Mouse (Mus musculus) myocyte (in vitro differentiated cells): ENCODE measurements around the gene Slc35a5. TPM values are rescaled to one million over a fixed set of nuclear protein-coding genes. Genes with fewer than 3 reads are reported as not detected.
A peak's percentile ranks its signal among the peaks of the same experiment; 100 is the strongest.

Experiments
- H3K27me3 ChIP-seq: one replicate; pipeline ENCODE4 v1.6.1; 2011; ENCODE audit not compliant: control insufficient read depth, insufficient read depth, insufficient read length
- H3K36me3 ChIP-seq: one replicate; pipeline ENCODE4 v1.6.1; 2011; ENCODE audit not compliant: control insufficient read depth, insufficient read depth
- H3K4me2 ChIP-seq: one replicate; pipeline ENCODE4 v1.6.1; 2011; ENCODE audit warnings: low read depth, control low read depth
- H3K4me3 ChIP-seq: one replicate; pipeline ENCODE4 v1.5.1; 2011; ENCODE audit warnings: mild to moderate bottlenecking, control low read depth, moderate library complexity
- H3K79me2 ChIP-seq: one replicate; pipeline ENCODE4 v1.6.1; 2011; ENCODE audit not compliant: control insufficient read depth, insufficient read depth
- H3ac ChIP-seq: one replicate; pipeline ENCODE4 v1.6.1; 2011; ENCODE audit not compliant: control insufficient read depth, insufficient read length
- CEBPB ChIP-seq: IDR thresholded peaks from 2 replicates; pipeline ENCODE4 v1.6.1; 2011; ENCODE audit warnings: mild to moderate bottlenecking, moderate library complexity; ENCODE audit not compliant: poor library complexity, insufficient read depth, severe bottlenecking
- E2F4 ChIP-seq: IDR thresholded peaks from one replicate; pipeline ENCODE4 v1.6.1; 2011; ENCODE audit warnings: mild to moderate bottlenecking, control low read depth, moderate library complexity; ENCODE audit not compliant: insufficient read depth
- MAX ChIP-seq: IDR thresholded peaks from one replicate; pipeline ENCODE4 v1.6.1; 2011; ENCODE audit warnings: low read depth, mild to moderate bottlenecking, control low read depth
- MYOD1 ChIP-seq, 3 experiments: IDR thresholded peaks; one replicate each; pipeline ENCODE4 v1.6.1; 2011; ENCODE audit warnings: control low read depth in 2 of 3, low read depth in 2 of 3, mild to moderate bottlenecking in 2 of 3, moderate library complexity in 1 of 3; ENCODE audit not compliant: insufficient read length in 2 of 3, control insufficient read depth in 1 of 3
- MYOG ChIP-seq, 3 experiments: IDR thresholded peaks; one replicate each; pipeline ENCODE4 v1.6.1; 2011; ENCODE audit warnings: control low read depth in 2 of 3, low read depth in 2 of 3, mild to moderate bottlenecking in 2 of 3; ENCODE audit not compliant: insufficient read length in 2 of 3, control insufficient read depth in 1 of 3, insufficient read depth in 1 of 3
- POLR2A ChIP-seq: IDR thresholded peaks from one replicate; pipeline ENCODE4 v1.6.1; 2011; ENCODE audit warnings: low read depth, mild to moderate bottlenecking, control low read depth, moderate library complexity; ENCODE audit not compliant: insufficient read length
- POLR2AphosphoS2 ChIP-seq: IDR thresholded peaks from one replicate; pipeline ENCODE4 v1.6.1; 2011; ENCODE audit warnings: low read depth, control low read depth; ENCODE audit not compliant: insufficient read length
- REST ChIP-seq: IDR thresholded peaks from one replicate; pipeline ENCODE4 v1.6.1; 2011; ENCODE audit warnings: mild to moderate bottlenecking, control low read depth, moderate library complexity; ENCODE audit not compliant: insufficient read depth, insufficient read length
- SRF ChIP-seq: IDR thresholded peaks from one replicate; pipeline ENCODE4 v1.6.1; 2011; ENCODE audit warnings: low read depth; ENCODE audit not compliant: control insufficient read depth, insufficient read length
- TCF12 ChIP-seq: IDR thresholded peaks from one replicate; pipeline ENCODE4 v1.6.1; 2011; ENCODE audit warnings: mild to moderate bottlenecking, control low read depth; ENCODE audit not compliant: poor library complexity, insufficient read depth, severe bottlenecking
- TCF3 ChIP-seq: IDR thresholded peaks from one replicate; pipeline ENCODE4 v1.6.1; 2011; ENCODE audit warnings: low read depth, control low read depth; ENCODE audit not compliant: insufficient read length
- USF1 ChIP-seq: IDR thresholded peaks from one replicate; pipeline ENCODE4 v1.6.1; 2011; ENCODE audit warnings: low read depth, mild to moderate bottlenecking, control low read depth, moderate library complexity
- polyA plus RNA-seq: library from polyadenylated mRNA; unstranded; fragments of >200 nt; fragmentation: generic; extraction: Trizol; gene quantifications from one replicate; pipeline ENCODE4 v1.2.1, GENCODE M21; 2012; ENCODE audit warnings: missing spikeins

Gene Slc35a5
- polyA plus RNA-seq, 1 experiment, result 2.5 TPM

DNA sequence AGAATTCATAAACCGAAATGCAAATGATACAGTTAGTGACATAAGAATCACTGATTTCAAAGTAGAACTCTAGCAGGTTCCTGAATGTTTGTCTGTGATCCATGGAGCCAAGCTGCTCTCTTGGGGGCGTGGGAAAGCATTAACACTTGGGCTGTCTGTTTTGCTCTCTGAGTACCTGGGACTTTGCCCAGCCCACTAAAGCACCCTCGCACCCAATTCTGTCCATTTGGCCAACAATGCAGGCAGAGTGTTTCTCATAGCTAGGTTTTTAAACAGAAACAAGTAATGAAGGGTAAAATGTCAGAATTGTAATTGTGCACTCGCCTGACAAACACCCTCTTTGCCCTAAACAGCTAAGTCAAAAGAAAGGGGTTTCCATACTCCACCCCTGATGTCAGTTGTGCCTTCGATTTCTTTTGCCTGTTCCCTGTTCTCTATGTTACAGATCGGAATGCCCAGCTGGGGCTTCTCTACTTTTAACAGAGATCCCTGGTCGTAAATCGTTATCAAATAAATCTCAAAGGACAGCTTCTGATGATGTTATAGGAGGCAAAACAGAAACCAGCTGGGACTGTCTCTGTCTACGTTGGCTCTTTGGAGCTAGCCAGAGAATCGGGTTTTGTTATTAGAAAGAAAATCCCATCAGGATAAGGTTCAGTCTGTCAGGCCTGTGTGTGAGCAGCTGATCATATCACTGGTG lies 60.2 kb downstream of the Slc35a5 start:
- H3K36me3 ChIP-seq, result no peaks in the 10 kb centered on the region
- TF ChIP-seq USF1, result no peak
- no peak for TF ChIP-seq TCF12
- no peak for TF ChIP-seq MYOD1 (IDR thresholded peaks at IDR 0.05; ENCODE audit: control insufficient read depth in 1 of 3, insufficient read length in 2 of 3, low read depth in 2 of 3)
- no peak for TF ChIP-seq POLR2A
- TF ChIP-seq MYOG (IDR thresholded peaks at IDR 0.05; ENCODE audit: control insufficient read depth in 1 of 3, insufficient read depth in 1 of 3, insufficient read length in 2 of 3, low read depth in 2 of 3), result no peak
- TF ChIP-seq E2F4, result no peak
- TF ChIP-seq TCF3, result no peak
- TF ChIP-seq SRF, result no peak
- TF ChIP-seq CEBPB, result no peak
- TF ChIP-seq MAX, result no peak
- no peak for TF ChIP-seq REST
- TF ChIP-seq POLR2AphosphoS2, result no peak
- no peaks in the 10 kb centered on the region for H3K27me3 ChIP-seq
- H3K4me2 ChIP-seq, result peak overlapping the region; percentile 37
- peaks cover 15% of the 10 kb centered on the region for H3K79me2 ChIP-seq
- no peak overlapping the region for H3K4me3 ChIP-seq
- H3ac ChIP-seq, result no peak overlapping the region

DNA sequence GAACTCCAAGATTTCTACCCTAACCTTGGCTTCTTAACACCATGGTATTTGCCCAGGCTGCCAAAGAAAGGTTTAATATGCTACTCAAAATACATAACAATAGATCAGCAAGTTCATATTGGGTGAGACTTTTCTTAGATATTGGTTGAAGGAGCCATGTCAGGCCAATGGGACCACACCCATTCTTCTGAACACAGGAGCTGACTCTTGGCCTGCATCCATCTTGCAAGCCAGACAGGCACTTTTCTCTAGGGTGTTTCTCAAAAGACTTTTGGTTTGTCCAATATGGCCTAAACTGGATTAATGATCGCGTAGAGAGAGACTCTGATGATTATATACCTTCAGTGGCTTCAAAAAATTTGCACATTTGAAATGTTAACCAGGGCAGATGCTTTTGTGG lies 61.0 kb downstream of the Slc35a5 start:
- no peaks in the 10 kb centered on the region for H3K36me3 ChIP-seq
- no peak overlapping the region for H3K4me3 ChIP-seq
- TF ChIP-seq MAX, result no peak
- TF ChIP-seq E2F4, result no peak
- no peak for TF ChIP-seq TCF12
- no peak for TF ChIP-seq TCF3
- H3ac ChIP-seq, result no peak overlapping the region
- H3K4me2 ChIP-seq, result peak overlapping the region; percentile 37
- peaks cover 15% of the 10 kb centered on the region for H3K79me2 ChIP-seq
- H3K27me3 ChIP-seq, result no peaks in the 10 kb centered on the region

DNA sequence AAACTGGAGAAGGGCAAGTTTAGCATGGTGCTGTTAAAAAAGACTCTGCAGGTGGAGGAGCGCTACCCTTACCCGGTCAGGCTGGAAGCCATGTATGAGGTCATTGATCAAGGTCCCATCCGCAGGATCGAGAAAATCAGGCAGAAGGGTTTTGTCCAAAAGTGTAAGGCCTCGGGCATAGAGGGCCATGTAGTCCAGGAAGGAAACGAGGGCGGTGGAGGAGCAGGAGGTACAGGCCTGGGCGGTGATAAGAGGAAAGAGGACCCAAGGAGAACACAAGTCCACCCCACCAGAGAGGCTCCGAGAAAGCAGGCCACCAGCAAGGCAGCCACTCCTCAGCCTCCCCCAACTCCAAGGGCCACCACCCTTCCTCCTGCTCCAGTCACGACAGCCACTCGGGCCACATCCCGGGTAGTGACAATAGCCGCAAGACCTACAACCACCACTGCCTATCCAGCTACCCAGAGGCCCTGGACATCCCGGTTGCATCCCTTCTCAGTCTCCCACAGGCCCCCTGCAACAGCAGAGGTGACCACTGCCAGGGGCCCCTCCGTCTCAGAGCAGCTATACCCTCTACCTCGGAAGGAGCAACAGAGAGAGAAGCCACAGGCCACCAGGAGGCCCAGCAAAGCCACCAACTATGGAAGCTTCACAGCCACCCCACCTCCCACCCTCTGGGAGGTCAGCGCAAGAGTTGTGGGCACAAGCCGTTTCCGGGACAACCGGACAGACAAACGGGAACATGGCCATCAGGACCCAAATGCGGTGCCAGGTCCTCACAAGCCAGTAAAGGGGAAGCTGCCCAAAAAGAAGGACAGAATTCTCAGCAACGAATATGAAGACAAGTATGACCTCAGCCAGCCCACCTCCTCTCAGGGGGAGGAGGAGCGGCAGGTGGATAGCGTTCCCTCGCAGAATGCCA lies 62.7 kb downstream of the Slc35a5 start:
- TF ChIP-seq CEBPB, result no peak
- TF ChIP-seq MYOG (IDR thresholded peaks at IDR 0.05; ENCODE audit: control insufficient read depth in 1 of 3, insufficient read depth in 1 of 3, insufficient read length in 2 of 3, low read depth in 2 of 3), result no peak
- no peak for TF ChIP-seq USF1
- TF ChIP-seq TCF3, result no peak

DNA sequence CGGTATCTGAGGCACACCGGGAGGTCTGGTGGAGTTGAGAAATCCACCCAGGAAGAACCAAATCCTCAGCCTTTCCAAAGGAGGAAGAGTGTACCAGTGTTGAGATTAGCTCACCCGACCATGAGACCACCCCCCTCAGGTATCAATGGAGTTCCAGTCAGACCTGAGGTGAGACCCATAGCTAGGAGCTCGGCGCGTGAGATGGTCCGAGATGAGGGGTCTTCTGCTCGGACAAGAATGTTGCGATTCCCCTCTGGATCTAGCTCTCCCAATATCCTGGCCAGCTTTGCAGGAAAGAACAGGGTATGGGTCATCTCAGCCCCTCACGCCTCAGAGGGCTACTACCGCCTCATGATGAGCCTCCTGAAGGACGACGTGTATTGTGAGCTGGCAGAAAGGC lies 63.5 kb downstream of the Slc35a5 start:
- Histone ChIP-seq H3K4me2 (peak overlapping the region; percentile 99), H3K4me3 (peak overlapping the region; percentile 25), H3K79me2 (peaks cover 15% of the 10 kb centered on the region), H3K36me3 (no peaks in the 10 kb centered on the region), H3K27me3 (no peaks in the 10 kb centered on the region), H3ac (no peak overlapping the region)
- TF ChIP-seq MYOD1 (IDR thresholded peaks at IDR 0.05; ENCODE audit: control insufficient read depth in 1 of 3, insufficient read length in 2 of 3, low read depth in 2 of 3) (no peak), TCF3 (no peak), TCF12 (no peak), POLR2A (no peak), MAX (no peak), USF1 (no peak), SRF (no peak), E2F4 (no peak), REST (no peak), POLR2AphosphoS2 (no peak), MYOG (IDR thresholded peaks at IDR 0.05; ENCODE audit: control insufficient read depth in 1 of 3, insufficient read depth in 1 of 3, insufficient read length in 2 of 3, low read depth in 2 of 3) (no peak), CEBPB (no peak)

More for the DNA sequence above, 62.7 kb downstream of the Slc35a5 start:
- H3ac ChIP-seq, result no peak overlapping the region
- no peaks in the 10 kb centered on the region for H3K27me3 ChIP-seq
- H3K36me3 ChIP-seq, result no peaks in the 10 kb centered on the region
- H3K79me2 ChIP-seq, result peaks cover 15% of the 10 kb centered on the region
- peak overlapping the region; percentile 25 for H3K4me3 ChIP-seq
- no peak overlapping the region for H3K4me2 ChIP-seq

DNA sequence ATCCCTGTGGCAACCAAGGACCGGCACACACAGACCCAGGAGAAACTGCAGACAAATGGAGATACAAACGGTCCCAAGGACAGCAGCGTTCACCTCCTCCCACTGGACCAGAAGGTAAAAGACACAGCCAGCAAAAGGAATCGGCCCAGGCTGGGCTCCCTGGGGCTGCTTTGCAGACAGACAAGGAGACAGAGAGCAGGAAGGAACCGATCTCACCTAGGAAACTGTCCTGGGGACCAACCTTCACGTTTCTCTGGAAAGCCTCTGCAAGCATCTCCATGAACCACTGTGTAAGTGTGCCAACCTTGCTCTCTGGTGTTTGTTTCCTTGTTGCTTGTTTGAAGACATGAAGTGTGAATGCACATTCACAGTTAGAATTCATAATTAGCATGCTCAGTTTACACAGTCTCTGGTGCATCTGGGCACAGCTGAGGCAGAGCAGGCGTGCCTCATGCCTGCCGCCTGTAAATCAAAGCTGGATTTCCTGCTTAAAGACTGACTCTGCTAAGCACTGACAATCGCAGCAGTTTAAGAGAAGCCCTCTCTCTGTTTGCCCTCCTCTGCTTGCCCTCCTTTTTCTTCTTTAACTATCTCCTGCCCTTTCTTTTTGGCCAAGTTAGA lies 64.3 kb downstream of the Slc35a5 start:
- peak overlapping the region; percentile 99 for H3K4me2 ChIP-seq
- no peaks in the 10 kb centered on the region for H3K27me3 ChIP-seq
- no peaks in the 10 kb centered on the region for H3K36me3 ChIP-seq
- H3ac ChIP-seq, result no peak overlapping the region
- TF ChIP-seq MYOD1 (IDR thresholded peaks at IDR 0.05; ENCODE audit: control insufficient read depth in 1 of 3, insufficient read length in 2 of 3, low read depth in 2 of 3), result peak in 1 of 3 experiments; percentile 5
- TF ChIP-seq TCF3, result no peak
- TF ChIP-seq POLR2AphosphoS2, result no peak
- peaks cover 12% of the 10 kb centered on the region for H3K79me2 ChIP-seq
- H3K4me3 ChIP-seq, result peak overlapping the region; percentile 25
